Mouse (Mus musculus) embryonic fibroblast, embryonic 13.5 days (primary cell): ENCODE data around the gene Mid1.

Experiments used
- CTCF ChIP-seq: IDR thresholded peaks from 2 replicates; pipeline ENCODE4 v1.5.1; 2011; ENCODE audit warnings: mild to moderate bottlenecking, control low read depth, low read length, moderate library complexity, borderline replicate concordance; ENCODE audit not compliant: insufficient read depth
- POLR2A ChIP-seq: IDR thresholded peaks from 2 replicates; pipeline ENCODE4 v1.6.1; 2011; ENCODE audit warnings: low read depth, mild to moderate bottlenecking, control low read depth, low read length, moderate library complexity

DNA sequence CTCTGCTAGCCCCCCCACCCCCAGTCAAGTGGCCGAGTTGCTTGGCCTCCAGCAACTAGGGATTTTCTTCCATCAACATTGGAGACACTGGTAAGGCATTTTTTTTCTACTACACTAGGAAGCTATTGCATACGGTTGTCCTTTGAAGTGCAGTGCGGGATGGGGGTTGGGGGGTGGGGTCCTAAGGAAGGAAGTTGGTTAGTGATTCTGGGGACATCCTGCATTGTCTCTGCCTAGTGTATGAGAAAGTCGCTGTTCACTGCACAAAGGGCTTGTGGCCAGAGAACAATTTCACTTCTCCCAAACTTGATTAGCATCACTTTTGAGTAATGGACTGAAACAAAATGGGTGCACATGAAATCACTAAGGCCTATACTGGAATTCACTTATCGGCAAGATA is 143.1 kb downstream of the Mid1 start:
- TF ChIP-seq CTCF (no peak), POLR2A (no peak)
